In genomic region chr13:72630501-72631372, GRCm38 (mm10) we compare ENCODE assay signal across 10 mouse cellular contexts. TPM values are rescaled to one million over a fixed set of nuclear protein-coding genes. Genes with fewer than 3 reads are reported as not detected.
DNase-seq lines count a peak whose midpoint lies in the region; ATAC-seq and TF ChIP-seq lines count a peak whose summit lies in the region.
"Had no signal": no experiment of that assay in that cellular context is flagged by ENCODE, and none has a peak within 500 bp of the region (broad histone marks: within the 10 kb centered on the region; RNA-seq: fewer than 3 reads in every experiment).

No protein-coding gene starts in this region.

- TF ChIP-seq CTCF in lung, embryonic 14.5 days (IDR thresholded peaks at IDR 0.05; ENCODE audit: low read depth), result no peak

- H3K4me1 ChIP-seq in lung, embryonic 14.5 days (ENCODE audit: insufficient read depth), result no peaks in the 10 kb centered on the region
- peaks cover 44% of the 10 kb centered on the region for H3K4me1 ChIP-seq in embryonic facial prominence, embryonic 10.5 days
- H3K4me1 ChIP-seq in hindbrain, embryonic 16.5 days (ENCODE audit: control insufficient read depth, insufficient read depth, low read depth, low read length), result peaks cover 10% of the 10 kb centered on the region
- peaks cover 15% of the 10 kb centered on the region; the same call in 1 of the 2 replicates for H3K4me1 ChIP-seq in neural tube, embryonic 14.5 days (ENCODE audit: control insufficient read depth, insufficient read depth, low read length)

- DNase-seq in lung, embryonic 14.5 days, result peak; percentile 14
- no peak for DNase-seq in lung, adult 18-20 months
- DNase-seq in embryonic facial prominence, embryonic 10.5 days (ENCODE audit: low spot score), result peak; percentile 51
- DNase-seq in urinary bladder, adult 18-20 months (ENCODE audit: low spot score in 2 of 2), result no peak
- DNase-seq in layer of hippocampus, adult 9-10 months (ENCODE audit: low spot score), result no peak
- no peak for DNase-seq in adrenal gland, adult (ENCODE audit: inconsistent age in 2 of 2, low spot score in 1 of 2)
- DNase-seq: adrenal gland, adult 2 months had no signal

- peak overlapping the region; percentile 79 for H3K4me2 ChIP-seq in lung, embryonic 14.5 days
- peak overlapping the region; percentile 60 for H3K4me2 ChIP-seq in hindbrain, embryonic 16.5 days (ENCODE audit: low read length)
- peak overlapping the region; percentile 67 for H3K4me2 ChIP-seq in neural tube, embryonic 14.5 days (ENCODE audit: low read depth, low read length)

- ATAC-seq in lung, embryonic 14.5 days (ENCODE audit: insufficient read depth), result no peak
- no peak for ATAC-seq in hindbrain, embryonic 16.5 days
- ATAC-seq in neural tube, embryonic 14.5 days (ENCODE audit: low read depth), result no peak

- H3K36me3 ChIP-seq in lung, embryonic 14.5 days (ENCODE audit: insufficient read depth), result peaks cover 11% of the 10 kb centered on the region; the same call in 1 of the 2 replicates
- no peaks in the 10 kb centered on the region for H3K36me3 ChIP-seq in embryonic facial prominence, embryonic 10.5 days (replicated peaks)
- H3K36me3 ChIP-seq in hindbrain, embryonic 16.5 days (ENCODE audit: control insufficient read depth, insufficient read depth, low read length), result no peaks in the 10 kb centered on the region
- no peaks in the 10 kb centered on the region for H3K36me3 ChIP-seq in neural tube, embryonic 14.5 days (ENCODE audit: control insufficient read depth, insufficient read depth, low read length)

- peaks cover 97% of the 10 kb centered on the region for H3K27me3 ChIP-seq in lung, embryonic 14.5 days (ENCODE audit: insufficient read depth, low read length)
- H3K27me3 ChIP-seq in embryonic facial prominence, embryonic 10.5 days (replicated peaks; ENCODE audit: low read depth, poor library complexity, severe bottlenecking), result peaks cover 100% of the 10 kb centered on the region
- H3K27me3 ChIP-seq in hindbrain, embryonic 16.5 days (replicated peaks; ENCODE audit: control insufficient read depth, insufficient read depth, low read length), result peaks cover 22% of the 10 kb centered on the region
- H3K27me3 ChIP-seq in neural tube, embryonic 14.5 days (ENCODE audit: control insufficient read depth, insufficient read depth, low read length), result peaks cover 57% of the 10 kb centered on the region

- H3K27ac ChIP-seq in lung, embryonic 14.5 days (ENCODE audit: low read depth), result no peak overlapping the region
- peak overlapping the region; percentile 69 for H3K27ac ChIP-seq in embryonic facial prominence, embryonic 10.5 days (replicated peaks)
- H3K27ac ChIP-seq in hindbrain, embryonic 16.5 days (ENCODE audit: low read depth, low read length), result peak overlapping the region; percentile 49; the same call in 1 of the 2 replicates
- H3K27ac ChIP-seq in neural tube, embryonic 14.5 days (ENCODE audit: low read depth, low read length), result no peak overlapping the region; the same call in 1 of the 2 replicates

- H3K9ac ChIP-seq in lung, embryonic 14.5 days, result peak overlapping the region; percentile 80
- H3K9ac ChIP-seq in hindbrain, embryonic 16.5 days (ENCODE audit: low read depth, low read length), result peak overlapping the region; percentile 64
- H3K9ac ChIP-seq in neural tube, embryonic 14.5 days (replicated peaks; ENCODE audit: low read depth, low read length), result peak overlapping the region; percentile 52

- peak overlapping the region; percentile 58 for H3K4me3 ChIP-seq in lung, embryonic 14.5 days (ENCODE audit: low read depth, low read length)
- H3K4me3 ChIP-seq in embryonic facial prominence, embryonic 10.5 days, result peak overlapping the region; percentile 73
- peak overlapping the region; percentile 50 for H3K4me3 ChIP-seq in hindbrain, embryonic 16.5 days (ENCODE audit: low read length)
- peak overlapping the region; percentile 49 for H3K4me3 ChIP-seq in neural tube, embryonic 14.5 days (ENCODE audit: low read depth, low read length)

- H3K9me3 ChIP-seq in lung, embryonic 14.5 days (ENCODE audit: low read depth, low read length), result no peaks in the 10 kb centered on the region
- H3K9me3 ChIP-seq in embryonic facial prominence, embryonic 10.5 days, result no peaks in the 10 kb centered on the region
- no peaks in the 10 kb centered on the region for H3K9me3 ChIP-seq in hindbrain, embryonic 16.5 days (ENCODE audit: control insufficient read depth, low read length)
- H3K9me3 ChIP-seq in neural tube, embryonic 14.5 days (ENCODE audit: control insufficient read depth, low read length), result no peaks in the 10 kb centered on the region

- WGBS in lung, embryonic 14.5 days, result 2% methylated on average over 60 of the region's 60 CpGs
- WGBS in embryonic facial prominence, embryonic 10.5 days, result 1% methylated on average over 60 of the region's 60 CpGs
- 1% methylated on average over 60 of the region's 60 CpGs for WGBS in hindbrain, embryonic 16.5 days
- 1% methylated on average over 60 of the region's 60 CpGs for WGBS in neural tube, embryonic 14.5 days

RNA-seq across cellular contexts. Expression of gene Irx2, which starts 2.1 kb away (rescaled TPM):
- polyA plus RNA-seq in lung, embryonic 14.5 days (2014; fragmentation: Nextera tagmentation; extraction: Ambion mirVana), result 32.5 and 38.7 TPM in 2 replicates
- polyA plus RNA-seq in embryonic facial prominence, embryonic 10.5 days (2016; fragmentation: Nextera tagmentation; extraction: Ambion mirVana), result 4.8 and 8.2 TPM in 2 replicates
- 19.3 and 22.6 TPM in 2 replicates for polyA plus RNA-seq in hindbrain, embryonic 16.5 days (2015; fragmentation: Nextera tagmentation; extraction: Ambion mirVana)
- 8.6 and 11.6 TPM in 2 replicates for polyA plus RNA-seq in neural tube, embryonic 14.5 days (2014; fragmentation: Nextera tagmentation; extraction: Ambion mirVana)
- polyA plus RNA-seq: liver, adult 2 months had no signal

Comparison
In these comparisons a context has a peak if more than half of its experiments do, and no peak if none do; other contexts are left out.
1. DNase-seq: peak in lung, embryonic 14.5 days (single experiment) and embryonic facial prominence, embryonic 10.5 days (single experiment); none in lung, adult 18-20 months (0 of 2), urinary bladder, adult 18-20 months (0 of 2), layer of hippocampus, adult 9-10 months (single experiment) and adrenal gland, adult (0 of 2).
2. H3K27ac ChIP-seq: peak in embryonic facial prominence, embryonic 10.5 days (single experiment) and hindbrain, embryonic 16.5 days (single experiment); none in lung, embryonic 14.5 days (single experiment) and neural tube, embryonic 14.5 days (single experiment).
3. Peak in every context shown above with its lines, with median percentiles within 50 percentile points of each other: H3K4me2 ChIP-seq, H3K4me3 ChIP-seq and H3K9ac ChIP-seq.